Mouse (Mus musculus): ENCODE data around the gene Cdk5rap3. TPM values are rescaled to one million over a fixed set of nuclear protein-coding genes. Genes with fewer than 3 reads are reported as not detected.

The Cdk5rap3 gene
- polyA plus RNA-seq, 1 experiment: 33.1 TPM

- Histone ChIP-seq H3K4me1 (ENCODE audit: control insufficient read depth, insufficient read depth, insufficient read length, low read length) (no peaks in the 10 kb centered on the region), H3K4me3 (ENCODE audit: low read depth, low read length) (no peak overlapping the region), H3K36me3 (ENCODE audit: control insufficient read depth, insufficient read depth, low read length) (no peaks in the 10 kb centered on the region), H3K27ac (ENCODE audit: insufficient read depth, low read depth, low read length) (no peak overlapping the region), H3K27me3 (ENCODE audit: control insufficient read depth, insufficient read depth, low read length) (0 out of 2 replicates have a peak, but pooled peaks cover 2% of the 10 kb centered on the region)
- TF ChIP-seq CTCF (IDR thresholded peaks at IDR 0.05; ENCODE audit: extremely low read depth, insufficient read length, insufficient replicate concordance, low read depth, low read length) (peak; percentile 73; the same call in 1 of the 2 replicates), POLR2A (IDR thresholded peaks at IDR 0.05; ENCODE audit: low read depth, low read length) (no peak)
- WGBS: 10% methylated on average over 5 of the region's 5 CpGs
These were observed 49.1 kb downstream of the Cdk5rap3 start for GRCm38 (mm10) chr11:96867149-96867548.

GRCm38 (mm10) chr11:96863206-96863995, 52.9 kb downstream of the Cdk5rap3 start:
- TF ChIP-seq CTCF (IDR thresholded peaks at IDR 0.05; ENCODE audit: extremely low read depth, insufficient read length, insufficient replicate concordance, low read depth, low read length): no peak
- no peak for TF ChIP-seq POLR2A (IDR thresholded peaks at IDR 0.05; ENCODE audit: low read depth, low read length)
- H3K27me3 ChIP-seq (ENCODE audit: control insufficient read depth, insufficient read depth, low read length): 0 out of 2 replicates have a peak, but pooled peaks cover 2% of the 10 kb centered on the region
- no peak overlapping the region for H3K27ac ChIP-seq (ENCODE audit: insufficient read depth, low read depth, low read length)
- no peaks in the 10 kb centered on the region for H3K36me3 ChIP-seq (ENCODE audit: control insufficient read depth, insufficient read depth, low read length)
- no peak overlapping the region for H3K4me3 ChIP-seq (ENCODE audit: low read depth, low read length)
- 37% methylated on average over 26 of the region's 26 CpGs for WGBS
- peaks cover 2% of the 10 kb centered on the region for H3K4me1 ChIP-seq (ENCODE audit: control insufficient read depth, insufficient read depth, insufficient read length, low read length)

DNA sequence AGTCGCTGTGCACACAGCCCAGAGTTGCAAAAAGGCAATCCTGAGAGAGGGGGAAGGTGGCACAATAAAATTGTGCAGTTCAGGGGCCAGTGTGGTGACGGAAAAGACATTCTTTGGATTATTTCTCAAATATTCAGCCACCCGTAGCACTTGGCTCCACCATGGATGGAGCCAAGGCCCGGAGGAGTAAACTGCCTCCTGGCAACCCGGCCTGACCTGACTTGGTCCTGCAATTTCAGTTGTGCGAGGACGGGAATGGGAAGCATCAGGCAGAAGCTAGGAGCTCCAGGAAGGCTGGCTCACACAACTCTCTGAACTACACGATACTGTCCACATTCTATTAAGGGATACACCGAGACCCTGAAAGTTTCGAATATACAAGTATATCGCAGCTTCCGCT, 53.8 kb downstream of the Cdk5rap3 start:
- Histone ChIP-seq H3K36me3 (ENCODE audit: control insufficient read depth, insufficient read depth, low read length) (no peaks in the 10 kb centered on the region), H3K27me3 (ENCODE audit: control insufficient read depth, insufficient read depth, low read length) (0 out of 2 replicates have a peak, but pooled peaks cover 2% of the 10 kb centered on the region), H3K4me1 (ENCODE audit: control insufficient read depth, insufficient read depth, insufficient read length, low read length) (peaks cover 2% of the 10 kb centered on the region), H3K4me3 (ENCODE audit: low read depth, low read length) (no peak overlapping the region), H3K27ac (ENCODE audit: insufficient read depth, low read depth, low read length) (no peak overlapping the region)
- 79% methylated on average over 12 of the region's 12 CpGs for WGBS
- TF ChIP-seq POLR2A (IDR thresholded peaks at IDR 0.05; ENCODE audit: low read depth, low read length) (no peak), CTCF (IDR thresholded peaks at IDR 0.05; ENCODE audit: extremely low read depth, insufficient read length, insufficient replicate concordance, low read depth, low read length) (no peak)

DNA sequence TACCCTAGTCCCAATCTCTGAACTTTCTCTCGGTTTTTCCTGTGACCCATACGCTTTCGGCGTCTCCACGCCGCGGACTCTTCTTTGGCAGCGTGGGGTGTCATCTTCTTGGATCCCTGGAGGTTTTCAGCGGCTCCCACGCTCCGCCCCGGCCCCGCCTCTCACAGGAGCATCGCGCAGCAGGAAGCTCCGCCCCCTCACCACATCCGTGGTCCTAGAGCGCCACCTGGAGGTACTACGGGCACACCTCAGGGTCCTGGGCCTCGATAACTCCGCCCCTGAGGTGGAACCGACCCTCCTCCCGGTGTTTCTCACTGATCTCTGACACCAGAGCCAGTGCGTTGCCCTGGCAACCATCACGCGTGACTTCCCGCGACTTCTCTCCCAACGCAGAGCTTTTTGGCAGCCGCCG, 54.4 kb downstream of the Cdk5rap3 start:
- under 1% methylated on average over 31 of the region's 31 CpGs for WGBS
- Histone ChIP-seq H3K4me1 (ENCODE audit: control insufficient read depth, insufficient read depth, insufficient read length, low read length) (peaks cover 2% of the 10 kb centered on the region), H3K27me3 (ENCODE audit: control insufficient read depth, insufficient read depth, low read length) (0 out of 2 replicates have a peak, but pooled peaks cover 2% of the 10 kb centered on the region), H3K36me3 (ENCODE audit: control insufficient read depth, insufficient read depth, low read length) (no peaks in the 10 kb centered on the region), H3K27ac (ENCODE audit: insufficient read depth, low read depth, low read length) (no peak overlapping the region), H3K4me3 (ENCODE audit: low read depth, low read length) (peak overlapping the region; percentile 59)
- TF ChIP-seq CTCF (IDR thresholded peaks at IDR 0.05; ENCODE audit: extremely low read depth, insufficient read length, insufficient replicate concordance, low read depth, low read length) (peak; percentile 83), POLR2A (IDR thresholded peaks at IDR 0.05; ENCODE audit: low read depth, low read length) (no peak)

- peak overlapping the region; percentile 38 for H3K27ac ChIP-seq (ENCODE audit: insufficient read depth, low read depth, low read length)
- peak overlapping the region; percentile 59 for H3K4me3 ChIP-seq (ENCODE audit: low read depth, low read length)
- TF ChIP-seq CTCF (IDR thresholded peaks at IDR 0.05; ENCODE audit: extremely low read depth, insufficient read length, insufficient replicate concordance, low read depth, low read length) (no peak), POLR2A (IDR thresholded peaks at IDR 0.05; ENCODE audit: low read depth, low read length) (no peak)
- H3K4me1 ChIP-seq (ENCODE audit: control insufficient read depth, insufficient read depth, insufficient read length, low read length): peaks cover 2% of the 10 kb centered on the region
- H3K36me3 ChIP-seq (ENCODE audit: control insufficient read depth, insufficient read depth, low read length): no peaks in the 10 kb centered on the region
- 1% methylated on average over 20 of the region's 20 CpGs for WGBS
- H3K27me3 ChIP-seq (ENCODE audit: control insufficient read depth, insufficient read depth, low read length): 0 out of 2 replicates have a peak, but pooled peaks cover 2% of the 10 kb centered on the region
These were observed 54.9 kb downstream of the Cdk5rap3 start for GRCm38 (mm10) chr11:96861446-96861845.

- Histone ChIP-seq H3K27me3 (ENCODE audit: control insufficient read depth, insufficient read depth, low read length) (0 out of 2 replicates have a peak, but pooled peaks cover 2% of the 10 kb centered on the region), H3K4me1 (ENCODE audit: control insufficient read depth, insufficient read depth, insufficient read length, low read length) (peaks cover 2% of the 10 kb centered on the region), H3K27ac (ENCODE audit: insufficient read depth, low read depth, low read length) (0 out of 2 replicates have a peak overlapping the region, but pooled peaks have one; percentile 38), H3K4me3 (ENCODE audit: low read depth, low read length) (no peak overlapping the region), H3K36me3 (ENCODE audit: control insufficient read depth, insufficient read depth, low read length) (no peaks in the 10 kb centered on the region)
- peak; percentile 94 for TF ChIP-seq CTCF (IDR thresholded peaks at IDR 0.05; ENCODE audit: extremely low read depth, insufficient read length, insufficient replicate concordance, low read depth, low read length)
- no peak for TF ChIP-seq POLR2A (IDR thresholded peaks at IDR 0.05; ENCODE audit: low read depth, low read length)
- 10% methylated on average over 8 of the region's 8 CpGs for whole genome bisulfite sequencing
These were observed 55.7 kb downstream of the Cdk5rap3 start for GRCm38 (mm10) chr11:96860564-96860963.

DNA sequence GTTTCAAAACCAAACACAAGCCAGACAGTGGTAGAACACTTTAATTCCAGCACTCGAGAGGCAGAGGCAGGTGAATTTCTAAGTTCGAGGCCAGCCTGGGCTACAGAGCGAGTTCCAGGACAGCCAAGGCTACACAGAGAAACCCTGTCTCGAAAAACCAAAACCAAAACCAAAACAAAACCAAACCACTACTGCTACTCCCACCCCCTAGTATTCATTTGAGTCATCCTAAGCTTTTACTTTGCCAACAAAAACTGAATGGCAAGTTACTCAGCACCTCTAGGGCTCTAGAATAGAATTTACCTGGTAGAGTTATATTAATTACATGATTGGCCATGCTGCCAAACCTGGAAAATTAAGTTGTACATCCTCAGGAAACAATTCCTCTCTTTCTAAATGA, 56.7 kb downstream of the Cdk5rap3 start:
- H3K27ac ChIP-seq (ENCODE audit: insufficient read depth, low read depth, low read length): no peak overlapping the region
- 69% methylated on average over 4 of the region's 4 CpGs for WGBS
- H3K27me3 ChIP-seq (ENCODE audit: control insufficient read depth, insufficient read depth, low read length): 0 out of 2 replicates have a peak, but pooled peaks cover 2% of the 10 kb centered on the region
- no peaks in the 10 kb centered on the region for H3K36me3 ChIP-seq (ENCODE audit: control insufficient read depth, insufficient read depth, low read length)
- no peak overlapping the region for H3K4me3 ChIP-seq (ENCODE audit: low read depth, low read length)
- peaks cover 2% of the 10 kb centered on the region for H3K4me1 ChIP-seq (ENCODE audit: control insufficient read depth, insufficient read depth, insufficient read length, low read length)
- TF ChIP-seq POLR2A (IDR thresholded peaks at IDR 0.05; ENCODE audit: low read depth, low read length) (no peak), CTCF (IDR thresholded peaks at IDR 0.05; ENCODE audit: extremely low read depth, insufficient read length, insufficient replicate concordance, low read depth, low read length) (no peak)
